Mouse (Mus musculus): Measurements from ENCODE around the gene Extl1. TPM values are rescaled to one million over a fixed set of nuclear protein-coding genes. Genes with fewer than 3 reads are reported as not detected.

Extl1 gene
- polyA plus RNA-seq, 1 experiment from 2014 or later = 1.2 TPM

DNA sequence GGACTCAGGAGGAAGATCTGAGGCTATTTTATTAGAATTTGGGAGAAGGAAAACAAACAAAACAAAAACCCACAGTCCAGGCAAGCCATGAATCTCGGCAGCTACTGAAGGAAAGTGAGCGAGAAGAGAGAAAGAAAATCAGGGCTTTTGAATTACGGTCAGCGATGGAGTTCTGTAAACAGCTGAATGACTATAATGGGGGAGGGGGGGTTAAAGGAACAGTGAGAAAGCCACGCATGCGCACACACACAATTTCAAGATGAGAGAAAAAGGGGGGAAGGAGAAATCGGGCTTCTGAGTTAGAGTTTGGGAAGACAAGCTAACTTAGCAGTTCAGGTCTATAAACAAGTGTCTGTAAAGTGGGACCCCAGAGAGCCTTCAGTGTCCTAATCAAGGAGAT is 30.7 kb downstream of the Extl1 start:
- H3K4me2 ChIP-seq (ENCODE audit: low read length) = no peak overlapping the region
- no peaks in the 10 kb centered on the region for H3K9me3 ChIP-seq (ENCODE audit: control insufficient read depth, low read length)
- WGBS = 50% methylated on average over 7 of the region's 7 CpGs
- H3K4me3 ChIP-seq (ENCODE audit: low read depth, low read length) = no peak overlapping the region
- H3K27ac ChIP-seq (ENCODE audit: low read depth) = no peak overlapping the region
- peaks cover 19% of the 10 kb centered on the region for H3K4me1 ChIP-seq (replicated peaks; ENCODE audit: control insufficient read depth, insufficient read depth, low read length)
- H3K36me3 ChIP-seq (ENCODE audit: control insufficient read depth, insufficient read depth, low read length) = no peaks in the 10 kb centered on the region
- H3K9ac ChIP-seq (ENCODE audit: low read length) = no peak overlapping the region
- no peak for DNase-seq (ENCODE audit: low spot score)
- ATAC-seq (replicated peaks; ENCODE audit: low FRiP score, low TSS enrichment, low read depth) = no peak
- no peaks in the 10 kb centered on the region; the same call in 1 of the 2 replicates for H3K27me3 ChIP-seq (replicated peaks; ENCODE audit: control insufficient read depth, insufficient read depth, low read length)

DNA sequence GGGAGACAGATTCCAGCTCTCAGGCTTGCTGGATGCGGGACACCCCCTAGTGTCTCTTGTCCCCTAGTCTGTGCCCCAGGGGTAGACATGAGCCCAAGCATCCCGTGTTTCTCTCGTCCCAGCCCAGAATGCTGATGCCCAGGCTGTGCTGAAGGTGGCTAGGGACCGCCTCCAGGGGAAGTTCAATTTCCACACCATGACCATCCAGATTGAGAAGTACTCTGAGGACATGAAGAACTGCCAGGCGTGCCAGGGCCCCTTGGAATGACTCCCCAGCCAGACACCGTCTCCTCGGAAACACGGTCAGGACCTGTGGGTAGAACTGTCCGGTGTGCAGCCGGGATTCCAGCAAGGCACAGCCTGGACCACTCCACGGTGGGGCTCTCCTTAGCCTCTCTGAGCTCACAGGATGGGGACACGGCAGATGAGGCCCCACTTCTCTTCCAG is 31.4 kb downstream of the Extl1 start:
- ATAC-seq (replicated peaks; ENCODE audit: low FRiP score, low TSS enrichment, low read depth) (no peak), DNase-seq (ENCODE audit: low spot score) (no peak)
- no peak overlapping the region for H3K4me3 ChIP-seq (ENCODE audit: low read depth, low read length)
- H3K36me3 ChIP-seq (ENCODE audit: control insufficient read depth, insufficient read depth, low read length) = no peaks in the 10 kb centered on the region
- no peaks in the 10 kb centered on the region for H3K9me3 ChIP-seq (ENCODE audit: control insufficient read depth, low read length)
- H3K27me3 ChIP-seq (replicated peaks; ENCODE audit: control insufficient read depth, insufficient read depth, low read length) = no peaks in the 10 kb centered on the region
- H3K4me2 ChIP-seq (ENCODE audit: low read length) = no peak overlapping the region
- peaks cover 19% of the 10 kb centered on the region for H3K4me1 ChIP-seq (replicated peaks; ENCODE audit: control insufficient read depth, insufficient read depth, low read length)
- H3K9ac ChIP-seq (ENCODE audit: low read length) = no peak overlapping the region
- WGBS = 74% methylated on average over 12 of the region's 12 CpGs
- no peak overlapping the region for H3K27ac ChIP-seq (ENCODE audit: low read depth)

DNA sequence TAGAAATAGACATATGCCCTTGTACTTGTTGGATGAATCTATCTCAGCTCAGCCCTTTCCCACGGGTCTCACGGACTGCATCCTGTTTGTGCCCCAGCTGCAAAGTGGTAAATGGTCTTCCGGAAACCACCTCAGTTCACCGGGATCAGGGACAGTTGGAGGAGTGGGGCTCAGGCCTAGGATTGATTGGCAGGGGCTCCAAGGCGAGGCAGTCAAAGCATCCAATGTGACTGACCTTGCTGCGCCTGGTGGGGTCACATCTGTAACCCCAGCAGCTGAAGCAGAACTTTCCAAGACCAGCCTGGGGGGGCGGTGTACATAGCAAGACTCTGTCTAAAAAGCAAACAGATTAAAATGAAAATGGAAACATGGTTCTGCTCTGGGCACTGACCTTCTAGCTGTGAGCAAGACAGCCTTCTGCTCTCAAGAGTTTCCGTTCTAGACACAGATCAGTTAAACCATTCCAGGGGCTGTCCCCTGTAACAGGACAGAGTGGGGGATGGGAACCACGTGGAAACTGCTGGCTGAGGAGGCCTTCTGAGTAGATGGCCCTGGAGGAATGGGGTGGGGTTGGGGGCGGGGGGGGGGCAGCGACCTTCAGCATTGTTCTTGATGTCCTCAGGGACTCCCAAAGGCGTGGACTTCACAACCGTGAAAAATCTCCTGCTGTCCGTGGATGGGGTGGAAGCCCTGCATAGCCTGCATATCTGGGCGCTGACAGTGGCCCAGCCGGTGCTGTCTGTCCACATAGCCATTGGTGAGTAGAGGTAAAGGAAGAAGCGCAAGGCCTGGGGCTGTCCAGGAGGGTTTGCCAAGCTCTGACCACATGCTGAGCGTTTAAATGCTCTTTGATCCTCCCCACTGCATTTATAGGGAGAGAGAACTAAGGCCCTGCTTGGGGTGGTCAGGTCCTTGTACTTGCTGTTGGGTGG is 32.1 kb downstream of the Extl1 start:
- no peak overlapping the region for H3K4me2 ChIP-seq (ENCODE audit: low read length)
- H3K4me1 ChIP-seq (replicated peaks; ENCODE audit: control insufficient read depth, insufficient read depth, low read length) = peaks cover 18% of the 10 kb centered on the region
- no peaks in the 10 kb centered on the region for H3K9me3 ChIP-seq (ENCODE audit: control insufficient read depth, low read length)
- no peak overlapping the region for H3K4me3 ChIP-seq (ENCODE audit: low read depth, low read length)
- DNase-seq (ENCODE audit: low spot score) (no peak), ATAC-seq (replicated peaks; ENCODE audit: low FRiP score, low TSS enrichment, low read depth) (no peak)
- no peaks in the 10 kb centered on the region for H3K36me3 ChIP-seq (ENCODE audit: control insufficient read depth, insufficient read depth, low read length)
- H3K27ac ChIP-seq (ENCODE audit: low read depth) = no peak overlapping the region
- H3K9ac ChIP-seq (ENCODE audit: low read length) = no peak overlapping the region
- H3K27me3 ChIP-seq (replicated peaks; ENCODE audit: control insufficient read depth, insufficient read depth, low read length) = no peaks in the 10 kb centered on the region
- 48% methylated on average over 18 of the region's 18 CpGs for WGBS

DNA sequence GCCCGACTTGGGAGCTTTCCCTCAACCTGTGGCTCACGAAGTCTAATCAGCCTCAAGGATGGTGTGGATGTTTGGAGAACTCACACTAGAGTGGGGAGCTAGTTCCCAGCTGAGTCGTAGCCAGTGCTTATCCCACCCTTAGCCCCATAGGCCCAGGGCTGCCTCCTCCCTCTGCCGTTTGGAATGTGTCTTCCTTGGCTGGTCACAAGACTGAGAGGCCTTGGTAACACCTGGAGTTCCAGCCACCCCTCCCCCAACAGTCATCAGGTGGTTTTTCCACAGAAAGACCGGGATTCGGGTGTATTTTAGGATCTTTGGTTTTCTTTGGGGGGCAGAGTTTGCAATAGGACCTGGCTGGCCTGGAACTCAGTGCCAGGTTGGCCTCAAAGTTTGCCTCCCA is 33.0 kb downstream of the Extl1 start:
- Histone ChIP-seq H3K9ac (ENCODE audit: low read length) (no peak overlapping the region), H3K9me3 (ENCODE audit: control insufficient read depth, low read length) (no peaks in the 10 kb centered on the region), H3K4me2 (ENCODE audit: low read length) (no peak overlapping the region), H3K36me3 (ENCODE audit: control insufficient read depth, insufficient read depth, low read length) (no peaks in the 10 kb centered on the region), H3K4me3 (ENCODE audit: low read depth, low read length) (no peak overlapping the region), H3K27ac (ENCODE audit: low read depth) (no peak overlapping the region), H3K4me1 (replicated peaks; ENCODE audit: control insufficient read depth, insufficient read depth, low read length) (peaks cover 13% of the 10 kb centered on the region), H3K27me3 (replicated peaks; ENCODE audit: control insufficient read depth, insufficient read depth, low read length) (peaks cover 3% of the 10 kb centered on the region; the same call in 1 of the 2 replicates)
- ATAC-seq (replicated peaks; ENCODE audit: low FRiP score, low TSS enrichment, low read depth) = no peak
- WGBS = 85% methylated on average over 6 of the region's 6 CpGs
- DNase-seq (ENCODE audit: low spot score) = no peak

DNA sequence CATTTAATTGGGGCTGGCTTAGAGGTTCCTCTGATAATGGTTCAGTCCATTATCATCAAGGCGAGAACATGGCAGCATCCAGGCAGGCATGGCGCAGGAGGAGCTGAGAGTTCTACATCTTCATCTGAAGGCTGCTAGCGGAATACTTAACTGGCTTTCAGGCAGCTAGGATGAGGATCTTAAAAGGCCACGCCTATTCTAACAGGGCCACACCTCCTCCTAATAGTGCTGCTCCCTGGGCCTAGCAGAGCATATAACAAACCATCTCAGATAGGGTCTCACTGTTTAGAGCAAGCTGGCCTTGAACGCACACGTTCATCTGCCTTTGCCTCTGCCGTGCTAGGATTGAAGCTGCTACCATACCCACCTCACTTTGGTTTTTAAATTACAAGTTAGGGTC is 33.8 kb downstream of the Extl1 start:
- peaks cover 13% of the 10 kb centered on the region for H3K4me1 ChIP-seq (replicated peaks; ENCODE audit: control insufficient read depth, insufficient read depth, low read length)
- 90% methylated on average over 7 of the region's 7 CpGs for WGBS
- no peak overlapping the region for H3K27ac ChIP-seq (ENCODE audit: low read depth)
- H3K36me3 ChIP-seq (ENCODE audit: control insufficient read depth, insufficient read depth, low read length) = no peaks in the 10 kb centered on the region
- no peak overlapping the region for H3K9ac ChIP-seq (ENCODE audit: low read length)
- ATAC-seq (replicated peaks; ENCODE audit: low FRiP score, low TSS enrichment, low read depth) (no peak), DNase-seq (ENCODE audit: low spot score) (no peak)
- no peaks in the 10 kb centered on the region for H3K9me3 ChIP-seq (ENCODE audit: control insufficient read depth, low read length)
- no peak overlapping the region for H3K4me3 ChIP-seq (ENCODE audit: low read depth, low read length)
- H3K27me3 ChIP-seq (replicated peaks; ENCODE audit: control insufficient read depth, insufficient read depth, low read length) = peaks cover 8% of the 10 kb centered on the region
- H3K4me2 ChIP-seq (ENCODE audit: low read length) = no peak overlapping the region

DNA sequence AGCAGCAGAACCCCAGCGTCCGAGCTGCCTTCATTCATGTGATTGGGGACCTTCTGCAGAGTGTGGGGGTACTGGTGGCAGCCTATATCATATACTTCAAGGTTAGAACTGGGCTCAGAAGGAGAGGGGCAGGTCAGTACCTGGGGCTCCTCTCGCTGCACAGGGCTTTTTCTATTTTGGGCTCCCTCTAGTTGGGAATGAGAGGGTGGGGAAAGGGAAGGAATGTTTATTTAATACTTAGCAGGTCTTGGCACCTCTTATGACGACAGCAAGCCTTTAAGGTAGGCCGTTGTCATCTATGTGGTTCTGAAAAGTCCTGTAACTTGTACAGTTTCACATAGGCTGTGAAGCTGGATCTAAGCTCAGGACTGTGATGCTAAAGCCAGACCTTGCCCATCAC is 35.1 kb downstream of the Extl1 start:
- 82% methylated on average over 5 of the region's 5 CpGs for WGBS
- peaks cover 21% of the 10 kb centered on the region for H3K27me3 ChIP-seq (replicated peaks; ENCODE audit: control insufficient read depth, insufficient read depth, low read length)
- ATAC-seq (replicated peaks; ENCODE audit: low FRiP score, low TSS enrichment, low read depth) (no peak), DNase-seq (ENCODE audit: low spot score) (no peak)
- H3K9ac ChIP-seq (ENCODE audit: low read length) = no peak overlapping the region
- no peak overlapping the region for H3K27ac ChIP-seq (ENCODE audit: low read depth)
- H3K4me2 ChIP-seq (ENCODE audit: low read length) = no peak overlapping the region
- no peak overlapping the region for H3K4me3 ChIP-seq (ENCODE audit: low read depth, low read length)
- peaks cover 13% of the 10 kb centered on the region for H3K4me1 ChIP-seq (replicated peaks; ENCODE audit: control insufficient read depth, insufficient read depth, low read length)
- no peaks in the 10 kb centered on the region for H3K36me3 ChIP-seq (ENCODE audit: control insufficient read depth, insufficient read depth, low read length)
- H3K9me3 ChIP-seq (ENCODE audit: control insufficient read depth, low read length) = no peaks in the 10 kb centered on the region

DNA sequence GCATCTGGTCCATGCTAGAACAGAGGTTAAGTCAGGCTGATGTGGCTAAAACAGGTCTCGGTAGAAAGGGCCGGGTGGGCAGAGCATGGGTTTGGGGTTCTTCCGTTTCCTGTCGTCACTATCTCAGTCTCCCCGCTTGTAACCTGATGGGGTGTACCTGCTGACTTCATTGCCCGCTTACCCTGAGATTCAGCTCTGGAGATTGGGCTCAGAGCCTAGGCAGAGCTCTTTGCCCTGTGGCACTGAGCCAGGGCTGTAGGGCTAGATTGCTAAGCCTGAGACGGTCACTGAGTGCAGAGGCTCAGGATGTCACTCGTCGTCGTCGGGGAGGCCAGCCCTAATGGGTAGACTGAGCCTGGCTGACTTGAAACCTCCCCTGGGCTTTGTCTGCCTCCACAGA is 35.6 kb downstream of the Extl1 start:
- no peak for ATAC-seq (replicated peaks; ENCODE audit: low FRiP score, low TSS enrichment, low read depth)
- Histone ChIP-seq H3K27me3 (replicated peaks; ENCODE audit: control insufficient read depth, insufficient read depth, low read length) (peaks cover 25% of the 10 kb centered on the region), H3K36me3 (ENCODE audit: control insufficient read depth, insufficient read depth, low read length) (no peaks in the 10 kb centered on the region), H3K9ac (ENCODE audit: low read length) (no peak overlapping the region), H3K9me3 (ENCODE audit: control insufficient read depth, low read length) (no peaks in the 10 kb centered on the region), H3K4me1 (replicated peaks; ENCODE audit: control insufficient read depth, insufficient read depth, low read length) (peaks cover 15% of the 10 kb centered on the region), H3K27ac (ENCODE audit: low read depth) (no peak overlapping the region), H3K4me2 (ENCODE audit: low read length) (no peak overlapping the region), H3K4me3 (ENCODE audit: low read depth, low read length) (no peak overlapping the region)
- 81% methylated on average over 11 of the region's 11 CpGs for WGBS
- no peak for DNase-seq (ENCODE audit: low spot score)

DNA sequence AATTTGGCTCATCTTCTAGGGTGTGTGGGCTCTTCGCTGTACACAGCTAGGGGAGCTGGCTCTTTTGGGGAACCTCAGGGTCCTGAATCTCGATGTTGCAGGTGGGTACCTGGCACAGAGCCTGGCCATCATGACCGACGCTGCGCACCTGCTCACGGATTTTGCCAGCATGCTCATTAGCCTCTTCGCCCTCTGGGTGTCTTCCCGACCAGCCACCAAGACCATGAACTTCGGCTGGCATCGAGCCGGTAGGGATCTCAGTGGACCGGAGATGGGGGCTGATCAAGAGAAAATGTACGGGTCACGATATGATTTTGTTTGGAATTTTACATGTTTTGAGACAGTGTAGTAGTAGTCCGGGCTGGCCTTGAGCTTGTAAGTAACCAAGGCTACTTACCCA is 37.8 kb downstream of the Extl1 start:
- no peak for DNase-seq (ENCODE audit: low spot score)
- H3K4me2 ChIP-seq (ENCODE audit: low read length) = no peak overlapping the region
- peaks cover 11% of the 10 kb centered on the region; the same call in 1 of the 2 replicates for H3K4me1 ChIP-seq (replicated peaks; ENCODE audit: control insufficient read depth, insufficient read depth, low read length)
- no peaks in the 10 kb centered on the region for H3K36me3 ChIP-seq (ENCODE audit: control insufficient read depth, insufficient read depth, low read length)
- no peak overlapping the region for H3K4me3 ChIP-seq (ENCODE audit: low read depth, low read length)
- no peaks in the 10 kb centered on the region for H3K9me3 ChIP-seq (ENCODE audit: control insufficient read depth, low read length)
- no peak for ATAC-seq (replicated peaks; ENCODE audit: low FRiP score, low TSS enrichment, low read depth)
- no peak overlapping the region for H3K9ac ChIP-seq (ENCODE audit: low read length)
- H3K27me3 ChIP-seq (replicated peaks; ENCODE audit: control insufficient read depth, insufficient read depth, low read length) = peaks cover 44% of the 10 kb centered on the region
- 90% methylated on average over 15 of the region's 15 CpGs for WGBS
- no peak overlapping the region for H3K27ac ChIP-seq (ENCODE audit: low read depth)

DNA sequence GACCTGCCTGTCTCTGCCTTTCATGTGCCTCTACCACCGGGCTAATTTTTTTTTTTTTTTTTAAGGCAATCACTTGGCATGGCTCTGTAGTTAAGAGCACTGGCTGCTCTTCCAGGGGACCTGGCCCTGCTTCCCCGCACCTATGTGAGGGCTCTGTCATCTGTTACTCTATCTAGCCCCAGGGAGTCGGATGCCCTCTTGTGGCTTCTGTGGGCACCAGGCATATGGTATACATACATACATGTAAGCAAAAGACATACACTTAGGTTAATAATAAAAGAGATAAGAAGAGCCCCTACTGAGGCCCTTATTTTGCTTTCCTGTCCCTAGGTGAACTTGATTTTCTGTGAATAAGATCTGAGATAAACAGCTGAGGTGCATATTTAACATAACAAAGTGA is 39.0 kb downstream of the Extl1 start:
- no peak for ATAC-seq (replicated peaks; ENCODE audit: low FRiP score, low TSS enrichment, low read depth)
- peaks cover 11% of the 10 kb centered on the region; the same call in 1 of the 2 replicates for H3K4me1 ChIP-seq (replicated peaks; ENCODE audit: control insufficient read depth, insufficient read depth, low read length)
- no peak overlapping the region for H3K9ac ChIP-seq (ENCODE audit: low read length)
- H3K27me3 ChIP-seq (replicated peaks; ENCODE audit: control insufficient read depth, insufficient read depth, low read length) = peaks cover 44% of the 10 kb centered on the region
- H3K9me3 ChIP-seq (ENCODE audit: control insufficient read depth, low read length) = no peaks in the 10 kb centered on the region
- no peak overlapping the region for H3K27ac ChIP-seq (ENCODE audit: low read depth)
- no peak overlapping the region for H3K4me3 ChIP-seq (ENCODE audit: low read depth, low read length)
- no peaks in the 10 kb centered on the region for H3K36me3 ChIP-seq (ENCODE audit: control insufficient read depth, insufficient read depth, low read length)
- no peak overlapping the region for H3K4me2 ChIP-seq (ENCODE audit: low read length)
- DNase-seq (ENCODE audit: low spot score) = no peak
- WGBS = 38% methylated on average over 3 of the region's 3 CpGs
